Mouse (Mus musculus): ENCODE measurements around the gene Dpp6. TPM values are rescaled to one million over a fixed set of nuclear protein-coding genes. Genes with fewer than 3 reads are reported as not detected.

Dpp6 gene
- polyA plus RNA-seq, 1 experiment = 0.01 TPM

GRCm38 (mm10) chr5:27316674-27317073 lies 499.7 kb downstream of the Dpp6 start:
- H3ac ChIP-seq (ENCODE audit: control insufficient read depth, insufficient read length, low read depth) = no peak overlapping the region
- H3K79me3 ChIP-seq (ENCODE audit: low read depth) = no peaks in the 10 kb centered on the region
- no peaks in the 10 kb centered on the region for H3K36me3 ChIP-seq (ENCODE audit: control insufficient read depth, insufficient read depth)
- no peaks in the 10 kb centered on the region for H3K79me2 ChIP-seq (ENCODE audit: control insufficient read depth, insufficient read depth)
- no peaks in the 10 kb centered on the region for H3K27me3 ChIP-seq (ENCODE audit: control insufficient read depth, insufficient read depth, insufficient read length)
- no peak overlapping the region for H3K4me3 ChIP-seq (ENCODE audit: insufficient read depth, poor library complexity, severe bottlenecking)
- TF ChIP-seq FOSL1 (IDR thresholded peaks at IDR 0.05; ENCODE audit: insufficient read depth, low read length, poor library complexity, severe bottlenecking) (no peak), MYOD1 (IDR thresholded peaks at IDR 0.05; ENCODE audit: control insufficient read depth, insufficient read length, low read depth) (no peak), USF1 (IDR thresholded peaks at IDR 0.05; ENCODE audit: low read depth) (no peak), CTCF (IDR thresholded peaks at IDR 0.05; ENCODE audit: control insufficient read depth, insufficient read depth, insufficient read length) (no peak), CEBPB (IDR thresholded peaks at IDR 0.05; ENCODE audit: low read depth) (no peak), MYOG (IDR thresholded peaks at IDR 0.05; ENCODE audit: control insufficient read depth, extremely low read depth, insufficient read length) (no peak), MAX (IDR thresholded peaks at IDR 0.05) (no peak)

- TF ChIP-seq MYOG (IDR thresholded peaks at IDR 0.05; ENCODE audit: control insufficient read depth, extremely low read depth, insufficient read length) (no peak), CEBPB (IDR thresholded peaks at IDR 0.05; ENCODE audit: low read depth) (no peak), MYOD1 (IDR thresholded peaks at IDR 0.05; ENCODE audit: control insufficient read depth, insufficient read length, low read depth) (no peak), USF1 (IDR thresholded peaks at IDR 0.05; ENCODE audit: low read depth) (no peak), FOSL1 (IDR thresholded peaks at IDR 0.05; ENCODE audit: insufficient read depth, low read length, poor library complexity, severe bottlenecking) (no peak), MAX (IDR thresholded peaks at IDR 0.05) (no peak), CTCF (IDR thresholded peaks at IDR 0.05; ENCODE audit: control insufficient read depth, insufficient read depth, insufficient read length) (no peak)
- Histone ChIP-seq H3ac (ENCODE audit: control insufficient read depth, insufficient read length, low read depth) (no peak overlapping the region), H3K4me3 (ENCODE audit: insufficient read depth, poor library complexity, severe bottlenecking) (no peak overlapping the region), H3K27me3 (ENCODE audit: control insufficient read depth, insufficient read depth, insufficient read length) (no peaks in the 10 kb centered on the region), H3K79me3 (ENCODE audit: low read depth) (no peaks in the 10 kb centered on the region), H3K36me3 (ENCODE audit: control insufficient read depth, insufficient read depth) (no peaks in the 10 kb centered on the region), H3K79me2 (ENCODE audit: control insufficient read depth, insufficient read depth) (no peaks in the 10 kb centered on the region)
Observed at GRCm38 (mm10) chr5:27317264-27317663, 500.3 kb downstream of the Dpp6 start.

- no peaks in the 10 kb centered on the region for H3K79me3 ChIP-seq (ENCODE audit: low read depth)
Observed at GRCm38 (mm10) chr5:27317832-27318231, 500.8 kb downstream of the Dpp6 start.

GRCm38 (mm10) chr5:27319731-27320130 lies 502.7 kb downstream of the Dpp6 start:
- Histone ChIP-seq H3K27me3 (ENCODE audit: control insufficient read depth, insufficient read depth, insufficient read length) (no peaks in the 10 kb centered on the region), H3K79me2 (ENCODE audit: control insufficient read depth, insufficient read depth) (no peaks in the 10 kb centered on the region), H3K36me3 (ENCODE audit: control insufficient read depth, insufficient read depth) (no peaks in the 10 kb centered on the region), H3ac (ENCODE audit: control insufficient read depth, insufficient read length, low read depth) (no peak overlapping the region), H3K4me3 (ENCODE audit: insufficient read depth, poor library complexity, severe bottlenecking) (no peak overlapping the region), H3K79me3 (ENCODE audit: low read depth) (no peaks in the 10 kb centered on the region)
- no peak for TF ChIP-seq MYOD1 (IDR thresholded peaks at IDR 0.05; ENCODE audit: control insufficient read depth, insufficient read length, low read depth)
- TF ChIP-seq CEBPB (IDR thresholded peaks at IDR 0.05; ENCODE audit: low read depth) = no peak
- TF ChIP-seq CTCF (IDR thresholded peaks at IDR 0.05; ENCODE audit: control insufficient read depth, insufficient read depth, insufficient read length) = no peak
- TF ChIP-seq FOSL1 (IDR thresholded peaks at IDR 0.05; ENCODE audit: insufficient read depth, low read length, poor library complexity, severe bottlenecking) = no peak
- no peak for TF ChIP-seq MYOG (IDR thresholded peaks at IDR 0.05; ENCODE audit: control insufficient read depth, extremely low read depth, insufficient read length)
- TF ChIP-seq MAX (IDR thresholded peaks at IDR 0.05) = no peak
- no peak for TF ChIP-seq USF1 (IDR thresholded peaks at IDR 0.05; ENCODE audit: low read depth)

More at GRCm38 (mm10) chr5:27317832-27318231, 500.8 kb downstream of the Dpp6 start:
- no peak for TF ChIP-seq MYOG (IDR thresholded peaks at IDR 0.05; ENCODE audit: control insufficient read depth, extremely low read depth, insufficient read length)
- no peak for TF ChIP-seq MAX (IDR thresholded peaks at IDR 0.05)
- TF ChIP-seq CEBPB (IDR thresholded peaks at IDR 0.05; ENCODE audit: low read depth) = no peak
- no peak for TF ChIP-seq USF1 (IDR thresholded peaks at IDR 0.05; ENCODE audit: low read depth)
- no peak for TF ChIP-seq FOSL1 (IDR thresholded peaks at IDR 0.05; ENCODE audit: insufficient read depth, low read length, poor library complexity, severe bottlenecking)
- TF ChIP-seq MYOD1 (IDR thresholded peaks at IDR 0.05; ENCODE audit: control insufficient read depth, insufficient read length, low read depth) = no peak
- no peak for TF ChIP-seq CTCF (IDR thresholded peaks at IDR 0.05; ENCODE audit: control insufficient read depth, insufficient read depth, insufficient read length)
- Histone ChIP-seq H3K79me2 (ENCODE audit: control insufficient read depth, insufficient read depth) (no peaks in the 10 kb centered on the region), H3ac (ENCODE audit: control insufficient read depth, insufficient read length, low read depth) (no peak overlapping the region), H3K36me3 (ENCODE audit: control insufficient read depth, insufficient read depth) (no peaks in the 10 kb centered on the region), H3K4me3 (ENCODE audit: insufficient read depth, poor library complexity, severe bottlenecking) (no peak overlapping the region), H3K27me3 (ENCODE audit: control insufficient read depth, insufficient read depth, insufficient read length) (no peaks in the 10 kb centered on the region)

- Histone ChIP-seq H3K36me3 (ENCODE audit: control insufficient read depth, insufficient read depth) (no peaks in the 10 kb centered on the region), H3ac (ENCODE audit: control insufficient read depth, insufficient read length, low read depth) (no peak overlapping the region), H3K4me3 (ENCODE audit: insufficient read depth, poor library complexity, severe bottlenecking) (no peak overlapping the region), H3K27me3 (ENCODE audit: control insufficient read depth, insufficient read depth, insufficient read length) (no peaks in the 10 kb centered on the region), H3K79me3 (ENCODE audit: low read depth) (no peaks in the 10 kb centered on the region), H3K79me2 (ENCODE audit: control insufficient read depth, insufficient read depth) (no peaks in the 10 kb centered on the region)
- TF ChIP-seq MAX (IDR thresholded peaks at IDR 0.05) (no peak), CTCF (IDR thresholded peaks at IDR 0.05; ENCODE audit: control insufficient read depth, insufficient read depth, insufficient read length) (no peak), MYOD1 (IDR thresholded peaks at IDR 0.05; ENCODE audit: control insufficient read depth, insufficient read length, low read depth) (no peak), USF1 (IDR thresholded peaks at IDR 0.05; ENCODE audit: low read depth) (no peak), MYOG (IDR thresholded peaks at IDR 0.05; ENCODE audit: control insufficient read depth, extremely low read depth, insufficient read length) (no peak), CEBPB (IDR thresholded peaks at IDR 0.05; ENCODE audit: low read depth) (no peak), FOSL1 (IDR thresholded peaks at IDR 0.05; ENCODE audit: insufficient read depth, low read length, poor library complexity, severe bottlenecking) (no peak)
Observed at GRCm38 (mm10) chr5:27322895-27323792, 506.1 kb downstream of the Dpp6 start.

Measured in C2C12 (cell line).